Mouse (Mus musculus): ENCODE measurements around the gene Usf3. TPM values are rescaled to one million over a fixed set of nuclear protein-coding genes. Genes with fewer than 3 reads are reported as not detected.

The Usf3 gene
- polyA plus RNA-seq (2012; rRNA removed; ENCODE audit: low replicate concordance), result 5.4 and 9.4 TPM in 2 replicates

GRCm38 (mm10) chr16:44173155-44173941 lies at the start of gene Usf3:
TSS of gene Usf3 (plus strand) at chr16:44173246.

GRCm38 (mm10) chr16:44139536-44140185 lies 33.4 kb upstream of the Usf3 start, which contains the start of the genes Atp6v1a and Naa50:
TSS of gene Atp6v1a (minus strand) at chr16:44139705.
TSS of gene Naa50 (plus strand) at chr16:44139830.

Other genes starting within 250 kb of the Usf3 start
- gene Qtrt2, start 246.4 kb upstream of the Usf3 start, polyA plus RNA-seq (2012; rRNA removed; ENCODE audit: low replicate concordance), result 13.4 and 20.2 TPM in 2 replicates
- 1.5 and 2.2 TPM in 2 replicates for gene Zdhhc23, start 193.5 kb upstream of the Usf3 start, polyA plus RNA-seq (2012; rRNA removed; ENCODE audit: low replicate concordance)
- 0.31 and 0.93 TPM in 2 replicates for gene Gramd1c, start 109.9 kb upstream of the Usf3 start, polyA plus RNA-seq (2012; rRNA removed; ENCODE audit: low replicate concordance)
- 13.5 and 30.3 TPM in 2 replicates for gene Atp6v1a, start 33.5 kb upstream of the Usf3 start, polyA plus RNA-seq (2012; rRNA removed; ENCODE audit: low replicate concordance)
- 6.1 and 13.1 TPM in 2 replicates for gene Naa50, start 33.4 kb upstream of the Usf3 start, polyA plus RNA-seq (2012; rRNA removed; ENCODE audit: low replicate concordance)
- 17.9 and 18.6 TPM in 2 replicates for gene Sidt1, start 159.9 kb downstream of the Usf3 start, polyA plus RNA-seq (2012; rRNA removed; ENCODE audit: low replicate concordance)
- gene Spice1, start 173.9 kb downstream of the Usf3 start, polyA plus RNA-seq (2012; rRNA removed; ENCODE audit: low replicate concordance), result 6.8 and 8.9 TPM in 2 replicates
- not detected in 2 replicates for gene Cfap44, start 221.6 kb downstream of the Usf3 start, polyA plus RNA-seq (2012; rRNA removed; ENCODE audit: low replicate concordance)

Measured in mammary gland, adult 2 months (tissue).